Mouse (Mus musculus) small intestine, adult 2 months (tissue): Measurements from ENCODE around the gene Agbl2.

Experiments used
- CTCF ChIP-seq: fragments of 200-500 bp; IDR thresholded peaks from 2 replicates; pipeline ENCODE4 v1.5.1; 2012; ENCODE audit warnings: low read depth, mild to moderate bottlenecking, control low read depth, inconsistent platforms, low read length, moderate library complexity, mixed read lengths; ENCODE audit not compliant: insufficient replicate concordance, insufficient read length; ENCODE audit errors: extremely low read depth
- POLR2A ChIP-seq: fragments of 200-500 bp; IDR thresholded peaks from 2 replicates; pipeline ENCODE4 v1.6.1; 2012; ENCODE audit warnings: low read depth, mild to moderate bottlenecking, control low read depth, inconsistent platforms, low read length, moderate library complexity

- TF ChIP-seq POLR2A (no peak), CTCF (no peak)
These were observed 62.7 kb downstream of the Agbl2 start for GRCm38 (mm10) chr2:90845234-90845633.
